Mouse (Mus musculus) left cerebral cortex, postnatal 10 days (tissue): ENCODE results near the gene Cmpk1. TPM values are rescaled to one million over a fixed set of nuclear protein-coding genes. Genes with fewer than 3 reads are reported as not detected.

Experiments used
- DNase-seq, 2 experiments: peaks; one replicate each; pipeline ENCODE4 v3.0.0; 2021 to 2022; ENCODE audit warnings: low spot score in 2 of 2, mixed read lengths in 1 of 2; ENCODE audit errors: extremely low spot score in 1 of 2
- intact Hi-C: fragments of 180-260 bp; cut with DNase I; formaldehyde crosslinking; loops from one replicate; pipeline ENCODE4 v1.15.1; 2025
- total RNA-seq, 2 experiments: library from RNA; stranded (reverse); gene quantifications; 2 replicates each; pipeline ENCODE4 v1.2.3; 2021

Gene Cmpk1
- total RNA-seq, 2 experiments from 2014 or later, result 132 to 133 TPM

- DNase-seq, result no peak
- intact Hi-C loops, result loop anchor here (5.0 kb wide), 2 partner anchors 152 to 243 kb away; no protein-coding TSS in a partner anchor
Measured at GRCm38 (mm10) chr4:114909602-114910484, 77.2 kb downstream of the Cmpk1 start.

Other genes with a start within 250 kb of the Cmpk1 start
- not detected for gene Gm12830, start 165.5 kb downstream of the Cmpk1 start, total RNA-seq
- gene Foxd2, start 78.4 kb downstream of the Cmpk1 start, total RNA-seq, result under 1 TPM; 0.30 to 0.39 TPM
- gene Foxe3, start 61.2 kb downstream of the Cmpk1 start, total RNA-seq, result not detected
- 1 to 10 TPM; 1.1 TPM for gene Stil, start 12.9 kb upstream of the Cmpk1 start, total RNA-seq
- 1 to 10 TPM; 2.0 to 2.6 TPM for gene Tal1, start 69.2 kb upstream of the Cmpk1 start, total RNA-seq
- gene Pdzk1ip1, start 101.5 kb upstream of the Cmpk1 start, total RNA-seq, result under 1 TPM; 0.58 to 0.59 TPM
- 10 to 100 TPM; 18.9 to 20.1 TPM for gene Cyp4x1, start 147.0 kb upstream of the Cmpk1 start, total RNA-seq